Comparison of ENCODE assay signal across 9 mouse cellular contexts in the genomic region with DNA sequence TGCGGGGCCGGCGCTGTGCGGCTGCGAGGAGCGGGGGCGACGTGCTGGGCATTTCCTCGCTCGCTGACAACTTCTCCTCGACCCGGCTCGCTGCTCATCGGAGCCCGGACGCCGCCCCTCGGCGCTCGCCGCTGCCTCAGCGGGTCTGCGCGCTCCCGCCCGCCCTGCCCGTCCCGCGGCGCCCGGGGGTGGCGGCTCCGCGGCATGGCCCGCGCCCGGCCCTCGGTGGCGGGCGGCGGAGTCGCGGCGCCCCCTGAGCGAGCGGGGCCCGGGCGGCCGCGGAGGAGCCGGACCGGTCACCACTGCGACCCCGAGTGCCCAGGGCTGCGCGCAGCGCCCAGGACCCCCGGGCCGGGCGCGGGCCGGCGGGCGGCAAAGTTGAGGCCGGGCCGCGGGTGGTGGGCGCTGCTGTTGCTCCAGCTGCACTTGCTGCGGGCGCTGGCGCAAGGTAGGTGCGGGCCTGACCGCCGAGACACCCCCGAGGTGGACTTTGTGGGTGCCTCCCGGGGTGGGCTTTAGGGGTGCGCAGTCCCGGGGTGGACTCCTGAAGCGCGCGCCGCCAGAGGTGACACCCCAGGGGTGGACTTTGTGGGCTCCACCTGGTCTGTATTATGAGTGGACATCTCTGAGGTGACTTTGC. TPM values are rescaled to one million over a fixed set of nuclear protein-coding genes. Genes with fewer than 3 reads are reported as not detected.
DNase-seq lines count a peak whose midpoint lies in the region; ATAC-seq and TF ChIP-seq lines count a peak whose summit lies in the region.
"Had no signal": no experiment of that assay in that cellular context is flagged by ENCODE, and none has a peak within 500 bp of the region (broad histone marks: within the 10 kb centered on the region; RNA-seq: fewer than 3 reads in every experiment).

No protein-coding gene starts in this region.

- H3K9me3 ChIP-seq in erythroblast, embryonic 14.5 days (ENCODE audit: control insufficient read depth, low read length) = peaks cover 3% of the 10 kb centered on the region; the same call in 1 of the 2 replicates
- H3K9me3 ChIP-seq in liver, embryonic 14.5 days (ENCODE audit: control insufficient read depth, low read length) = no peaks in the 10 kb centered on the region

- no peak overlapping the region for H3K9ac ChIP-seq in liver, embryonic 14.5 days (replicated peaks)

- no peaks in the 10 kb centered on the region for H3K36me3 ChIP-seq in erythroblast, embryonic 14.5 days (ENCODE audit: control insufficient read depth)
- H3K36me3 ChIP-seq in liver, embryonic 14.5 days (replicated peaks; ENCODE audit: control insufficient read depth, insufficient read depth, low read depth) = no peaks in the 10 kb centered on the region

- H3K4me2 ChIP-seq in liver, embryonic 14.5 days (ENCODE audit: low read depth) = peak overlapping the region; percentile 46

- TF ChIP-seq EP300 in liver, embryonic 14.5 days (IDR thresholded peaks at IDR 0.05; ENCODE audit: low read depth) = no peak

- DNase-seq in right cerebral cortex, postnatal 4 days = peak; percentile 14
- no peak for DNase-seq in right cerebral cortex, postnatal 25 days
- DNase-seq in gastrocnemius, postnatal 25 days = peak; percentile 14
- no peak for DNase-seq in liver, embryonic 14.5 days (ENCODE audit: low read depth in 3 of 3, low spot score in 3 of 3)
- DNase-seq in thymus, postnatal 4 days = peak; percentile 22
- no peak for DNase-seq in layer of hippocampus, adult 9-11 months

- H3K4me3 ChIP-seq in erythroblast, embryonic 14.5 days (replicated peaks) = peak overlapping the region; percentile 44
- peak overlapping the region; percentile 40 to 53 for H3K4me3 ChIP-seq in liver, embryonic 14.5 days (ENCODE audit: insufficient read depth in 1 of 2, low read depth in 2 of 2, low read length in 2 of 2)

- no peak overlapping the region for H3K27ac ChIP-seq in liver, embryonic 14.5 days

- under 1% methylated on average over 61 of the region's 82 CpGs for WGBS in liver, embryonic 14.5 days (ENCODE audit: insufficient replicate concordance)

- peaks cover 2% of the 10 kb centered on the region; the same call in 1 of the 2 replicates for H3K4me1 ChIP-seq in erythroblast, embryonic 14.5 days (ENCODE audit: control insufficient read depth)
- H3K4me1 ChIP-seq in liver, embryonic 14.5 days (replicated peaks; ENCODE audit: control insufficient read depth in 2 of 2, insufficient read depth in 2 of 2, low read length in 1 of 2) = 0 out of 4 replicates have a peak, but pooled peaks cover 0 to 2% of the 10 kb centered on the region in 2 experiments

- H3K27me3 ChIP-seq in erythroblast, embryonic 14.5 days (ENCODE audit: control insufficient read depth) = peaks cover 53% of the 10 kb centered on the region
- peaks cover 31% of the 10 kb centered on the region for H3K27me3 ChIP-seq in liver, embryonic 14.5 days (ENCODE audit: control insufficient read depth, insufficient read depth, low read length)

- ATAC-seq in erythroblast, adult 5-6 weeks (replicated peaks; ENCODE audit: low FRiP score, poor library complexity, severe bottlenecking) = no peak
- ATAC-seq in liver, embryonic 14.5 days (ENCODE audit: insufficient read depth) = peak; percentile 38; the same call in 1 of the 2 replicates

- TF ChIP-seq CTCF in liver, embryonic 14.5 days (IDR thresholded peaks at IDR 0.05; ENCODE audit: low read depth) = no peak

RNA-seq across cellular contexts. Expression of a gene that starts 0.5 kb away (rescaled TPM):
- polyA plus RNA-seq in erythroblast, embryonic 14.5 days (2012) = not detected in 2 replicates
- not detected in 2 replicates for total RNA-seq in erythroblast, adult 5-6 weeks (2015; ENCODE audit: low replicate concordance)
- total RNA-seq in erythroblast, adult 5-6 weeks (2017; ENCODE audit: low replicate concordance) = 0.14 TPM in 1 of 2 replicates, not detected in the other
- 1 to 10 TPM; 2.3 to 2.5 TPM for total RNA-seq in gastrocnemius, postnatal 25 days (2021)
- 0.19 and 0.25 TPM in 2 replicates for polyA plus RNA-seq in liver, embryonic 14.5 days (2012; rRNA removed)
- 0.01 and 0.15 TPM in 2 replicates for polyA plus RNA-seq in liver, embryonic 14.5 days (2014; fragmentation: Nextera tagmentation; extraction: Ambion mirVana)
- total RNA-seq: MEL had no signal

Comparison
In these comparisons a context has a peak if more than half of its experiments do, and no peak if none do; other contexts are left out.
1. DNase-seq: peak in right cerebral cortex, postnatal 4 days (single experiment), gastrocnemius, postnatal 25 days (single experiment) and thymus, postnatal 4 days (single experiment); none in right cerebral cortex, postnatal 25 days (single experiment), liver, embryonic 14.5 days (0 of 3) and layer of hippocampus, adult 9-11 months (single experiment).